23 mouse cellular contexts compared by ENCODE assay signal in the genomic region with DNA sequence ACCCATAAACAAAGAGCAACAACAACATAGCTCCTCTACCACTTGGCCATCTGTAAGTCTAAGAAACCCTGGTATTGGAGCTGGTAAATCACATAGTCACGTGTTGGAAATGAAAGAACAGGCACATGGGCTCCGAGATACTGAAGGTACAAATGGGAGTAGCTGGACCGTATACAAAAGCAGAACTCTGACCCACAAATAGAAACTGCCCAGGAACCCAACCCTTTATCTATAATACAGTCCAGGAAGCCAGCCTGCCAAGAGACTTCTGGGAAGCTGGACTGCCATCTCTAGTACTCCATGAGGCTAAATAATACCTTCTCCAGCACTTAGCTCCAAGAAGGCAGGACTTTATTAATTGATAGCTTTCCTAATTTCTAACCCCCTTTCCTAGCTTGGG.
"Had no signal": no experiment of that assay in that cellular context is flagged by ENCODE, and none has a peak within 500 bp of the region (broad histone marks: within the 10 kb centered on the region; RNA-seq: fewer than 3 reads in every experiment).

No protein-coding gene starts in this region.

- H3K9ac ChIP-seq: limb, embryonic 13.5 days; liver, embryonic 12.5 days; liver, embryonic 15.5 days; lung, embryonic 15.5 days; midbrain, embryonic 13.5 days; stomach, embryonic 15.5 days had no signal

- H3K9me3 ChIP-seq: limb, embryonic 10.5 days; limb, embryonic 13.5 days; liver, embryonic 12.5 days; liver, embryonic 15.5 days; lung, embryonic 15.5 days; megakaryocyte, embryonic 14.5 days; midbrain, embryonic 10.5 days; midbrain, embryonic 13.5 days; stomach, embryonic 15.5 days had no signal

- ATAC-seq: liver, embryonic 12.5 days; midbrain, embryonic 13.5 days had no signal

- H3K27ac ChIP-seq: kidney, postnatal 0 days; layer of hippocampus, adult 2 months; limb, embryonic 10.5 days; limb, embryonic 13.5 days; liver, embryonic 12.5 days; liver, embryonic 15.5 days; lung, embryonic 15.5 days; midbrain, embryonic 10.5 days; midbrain, embryonic 13.5 days; stomach, embryonic 15.5 days had no signal

- H3K4me3 ChIP-seq: layer of hippocampus, adult 2 months; limb, embryonic 10.5 days; limb, embryonic 13.5 days; liver, embryonic 12.5 days; liver, embryonic 15.5 days; lung, embryonic 15.5 days; midbrain, embryonic 10.5 days; midbrain, embryonic 13.5 days; stomach, embryonic 15.5 days had no signal

- H3K27me3 ChIP-seq: limb, embryonic 13.5 days; liver, embryonic 12.5 days; liver, embryonic 15.5 days; lung, embryonic 15.5 days; midbrain, embryonic 13.5 days; stomach, embryonic 15.5 days had no signal

- H3K36me3 ChIP-seq: limb, embryonic 10.5 days; limb, embryonic 13.5 days; liver, embryonic 12.5 days; liver, embryonic 15.5 days; lung, embryonic 15.5 days; midbrain, embryonic 10.5 days; stomach, embryonic 15.5 days had no signal

- H3K4me2 ChIP-seq: limb, embryonic 13.5 days; liver, embryonic 12.5 days; liver, embryonic 15.5 days; lung, embryonic 15.5 days; midbrain, embryonic 13.5 days; stomach, embryonic 15.5 days had no signal

- H3K4me1 ChIP-seq: limb, embryonic 10.5 days; limb, embryonic 13.5 days; liver, embryonic 12.5 days; liver, embryonic 15.5 days; lung, embryonic 15.5 days; midbrain, embryonic 10.5 days; midbrain, embryonic 13.5 days; stomach, embryonic 15.5 days had no signal

- DNase-seq: kidney, postnatal 25 days; layer of hippocampus, adult 9-11 months; liver; lung, adult 18-20 months; lung, postnatal 10 days; lung, postnatal 36 days; right cerebral cortex, adult 18-20 months; right cerebral cortex, postnatal 14 days; right cerebral cortex, postnatal 4 days; spleen, adult 18-20 months; thymus, adult 18-20 months; thymus, postnatal 36 days had no signal
